Mouse (Mus musculus) liver, adult 2 months (tissue): ENCODE measurements at regions not wholly inside any gene's neighbourhood (a gene's known extent, or its start where the extent isn't known, plus 50 kb on each side); places are given as distances from the start of the nearest gene placed in this dataset.

Experiments
- CTCF ChIP-seq: fragments of 200-500 bp; IDR thresholded peaks from 2 replicates; pipeline ENCODE4 v1.5.1; 2011; ENCODE audit warnings: low read depth, low read length, control low read depth
- POLR2A ChIP-seq: fragments of 200-500 bp; IDR thresholded peaks from 2 replicates; pipeline ENCODE4 v1.6.1; 2011; ENCODE audit warnings: low read length, control low read depth; ENCODE audit not compliant: insufficient read depth; ENCODE audit errors: extremely low read depth

DNA sequence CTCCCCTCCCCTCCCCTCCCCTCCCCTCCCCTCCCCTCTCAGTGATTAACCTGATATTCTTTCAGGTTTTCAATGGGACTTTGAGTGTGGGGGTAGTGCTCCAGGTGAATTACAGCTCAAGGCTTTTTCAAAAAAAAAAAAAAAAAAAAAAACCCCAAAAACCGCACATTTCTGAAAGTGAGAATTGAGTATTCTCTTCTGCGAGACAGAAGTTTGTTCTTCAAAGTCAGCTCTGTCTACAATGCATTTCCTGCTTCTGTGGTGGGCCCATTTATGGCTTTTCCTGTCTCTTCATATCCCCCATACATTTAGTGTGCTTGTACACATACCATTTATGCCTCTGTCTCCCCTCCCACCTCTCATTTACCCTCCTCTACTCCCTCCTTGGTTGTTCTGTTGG, 81.1 kb upstream of the Cwc22 start:
- TF ChIP-seq CTCF: no peak
- TF ChIP-seq POLR2A: no peak
